Mouse (Mus musculus) telencephalon, adult 2 months (tissue): ENCODE data around the gene Timd2.
"Not testable (repeated sequence)": the region's sequence is repeated elsewhere in the genome, so short reads cannot be mapped to it uniquely, and the experiment has no call there.

Source experiments
- DNase-seq: peaks from one replicate; pipeline ENCODE4 v3.0.0-alpha.2; 2011; ENCODE audit warnings: low read depth, low spot score

The Timd2 gene

DNA sequence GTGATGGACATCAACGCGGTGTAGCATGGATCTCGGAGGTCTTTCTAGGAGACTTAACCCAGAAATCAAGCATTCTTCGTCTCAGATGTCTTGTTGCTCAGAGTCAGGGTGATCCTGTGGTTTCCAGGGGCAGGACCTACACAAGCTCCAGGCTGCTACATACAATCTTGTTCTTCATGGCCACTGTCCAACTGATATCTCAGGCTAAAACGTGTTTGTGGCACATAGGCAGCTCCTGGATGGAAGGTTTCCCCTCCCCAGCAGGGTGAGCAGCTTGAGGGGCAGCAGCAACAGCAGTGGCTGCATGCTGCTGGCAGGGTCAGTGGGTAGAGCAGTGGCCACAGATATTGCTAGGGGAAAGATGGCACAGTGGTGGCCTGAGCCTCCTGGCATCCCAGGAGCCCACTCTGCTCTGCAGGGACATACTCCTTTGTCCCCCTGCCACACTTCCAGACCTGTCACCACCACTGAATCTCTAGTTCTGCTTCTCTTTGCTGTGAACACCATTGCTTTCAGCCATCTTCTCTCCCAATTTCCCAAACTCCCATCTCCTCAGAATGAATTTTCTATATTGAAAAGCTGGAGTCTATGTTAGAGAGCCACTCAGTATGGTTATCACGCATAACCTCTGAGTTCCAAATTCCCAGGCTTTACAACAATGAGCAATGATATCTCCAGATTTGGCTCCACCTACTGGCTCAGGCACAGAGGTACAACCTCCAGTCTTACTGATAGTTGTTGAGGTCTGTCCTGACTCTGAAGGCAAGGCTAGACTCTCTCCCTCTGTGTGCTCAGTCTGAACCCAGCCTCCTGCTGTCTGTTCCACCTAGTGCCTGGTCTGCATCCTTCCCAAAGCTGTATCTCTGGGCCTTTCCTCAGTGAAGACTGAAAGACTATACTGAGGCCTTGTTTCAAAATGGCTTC, 41.0 kb downstream of the Timd2 start:
- no peak for DNase-seq

DNA sequence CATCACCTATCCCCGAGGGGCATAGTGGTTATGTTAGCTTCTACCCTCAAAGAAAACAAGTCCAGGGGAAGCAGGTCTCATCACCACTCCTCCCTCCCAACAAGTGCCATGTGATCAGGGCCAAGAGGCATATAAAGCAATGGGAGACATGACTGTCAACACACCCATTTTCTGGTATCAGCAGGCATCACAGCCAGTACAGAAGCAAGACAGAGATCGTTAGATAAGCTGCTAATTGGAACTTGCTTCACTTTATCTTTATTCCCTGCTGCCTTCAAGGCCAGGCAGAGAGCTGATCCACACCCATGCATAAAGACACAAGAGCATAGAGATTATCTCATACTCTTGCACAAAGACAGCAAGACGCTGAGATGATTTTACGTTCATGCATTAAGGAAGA, 43.6 kb downstream of the Timd2 start:
- DNase-seq, result no peak

DNA sequence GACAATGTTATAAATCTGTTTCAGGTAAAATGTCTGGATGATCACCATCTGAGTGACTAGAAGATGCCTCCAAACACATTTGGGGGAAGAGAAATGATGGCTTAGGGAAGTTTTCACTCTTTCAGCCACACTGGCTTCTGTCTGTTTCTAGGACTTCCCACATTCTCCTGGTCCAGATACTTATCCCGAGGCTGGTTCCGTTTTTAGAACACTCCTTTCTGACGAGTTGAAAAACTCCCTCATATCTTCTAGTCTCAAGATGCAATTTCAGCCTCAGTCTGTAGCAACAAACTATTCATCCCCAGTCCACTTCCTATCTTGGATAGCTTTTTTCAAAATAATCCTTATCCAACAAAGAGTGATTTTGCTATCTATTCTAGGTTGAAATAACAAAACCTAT, 54.4 kb downstream of the Timd2 start:
- no peak for DNase-seq

DNA sequence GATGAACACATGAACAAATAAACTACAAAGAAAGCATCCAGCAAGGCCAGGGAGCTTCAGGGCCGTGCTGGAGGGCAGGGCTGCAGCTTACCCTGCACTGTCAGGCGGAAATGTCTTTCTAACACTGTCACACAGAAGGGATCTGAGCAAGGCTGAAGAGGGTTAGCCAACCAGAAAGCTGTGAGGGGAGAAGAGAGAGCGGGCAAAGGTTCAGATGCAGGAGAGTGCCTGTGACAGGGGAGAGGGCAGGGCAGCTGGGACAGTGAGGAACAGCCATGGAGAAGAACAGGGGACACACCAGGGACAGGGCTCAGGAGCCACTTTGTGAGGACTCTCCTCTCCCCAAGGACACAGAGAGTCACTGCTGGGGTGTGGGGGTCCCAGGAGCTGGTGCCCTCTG, 57.2 kb downstream of the Timd2 start:
- DNase-seq, result not testable (repeated sequence)

DNA sequence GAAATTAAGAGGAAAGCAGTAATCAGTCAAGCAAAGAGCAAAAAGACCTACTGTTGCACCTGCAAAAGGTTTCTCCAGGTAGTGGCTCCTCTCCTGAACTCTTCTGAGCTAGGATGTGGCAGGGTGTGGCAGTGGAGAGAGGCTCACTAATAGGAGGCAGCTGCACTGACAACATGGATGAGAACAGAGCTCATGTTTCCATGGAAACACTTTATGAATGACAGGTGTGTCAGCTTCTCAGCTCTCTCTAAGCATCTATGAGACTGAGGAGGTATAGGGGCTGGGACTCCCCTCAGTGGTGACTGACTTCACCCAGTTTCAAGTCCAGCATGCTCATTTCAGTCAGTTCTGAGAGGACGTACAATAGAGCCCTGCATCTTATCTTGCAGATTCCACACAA, 62.0 kb downstream of the Timd2 start:
- DNase-seq, result no peak

DNA sequence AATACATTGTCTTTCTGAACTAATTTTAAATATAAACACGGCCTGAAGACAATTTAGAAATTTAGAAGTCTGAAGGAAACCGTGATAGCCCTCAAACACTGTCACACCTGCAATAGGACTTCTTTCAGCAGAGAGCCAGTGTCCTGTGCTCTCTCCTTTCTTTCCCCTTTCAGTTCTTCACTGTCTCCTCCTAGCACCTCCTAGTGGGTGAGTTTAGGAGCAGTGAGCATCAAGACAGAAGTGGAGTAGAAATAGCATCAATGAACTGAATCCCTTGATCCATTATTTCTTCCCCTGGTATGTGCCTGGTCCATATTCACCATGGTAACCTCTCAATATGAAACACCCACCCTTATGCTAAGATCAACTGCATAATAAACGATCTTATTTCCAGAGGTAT, 70.3 kb downstream of the Timd2 start:
- no peak for DNase-seq

DNA sequence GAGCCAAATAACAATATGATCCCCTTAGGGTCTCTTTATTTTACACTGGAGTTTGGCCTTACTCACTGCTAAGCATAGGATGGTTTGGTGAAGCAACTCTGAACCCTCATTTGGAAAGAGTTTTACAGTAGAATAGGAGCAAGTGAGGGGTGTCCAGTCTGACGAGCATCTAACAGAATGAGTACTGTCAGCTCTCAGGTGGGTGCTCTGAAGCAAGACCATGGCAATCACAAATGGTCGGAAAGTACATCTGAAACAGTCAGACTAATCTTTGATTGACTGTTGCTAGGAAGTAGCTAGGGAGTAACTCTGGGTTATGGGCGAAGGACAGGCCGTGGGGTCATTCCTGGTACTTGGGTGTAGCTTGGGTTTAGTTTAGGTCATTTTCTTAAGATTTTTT, 71.3 kb downstream of the Timd2 start:
- not testable (repeated sequence) for DNase-seq

DNA sequence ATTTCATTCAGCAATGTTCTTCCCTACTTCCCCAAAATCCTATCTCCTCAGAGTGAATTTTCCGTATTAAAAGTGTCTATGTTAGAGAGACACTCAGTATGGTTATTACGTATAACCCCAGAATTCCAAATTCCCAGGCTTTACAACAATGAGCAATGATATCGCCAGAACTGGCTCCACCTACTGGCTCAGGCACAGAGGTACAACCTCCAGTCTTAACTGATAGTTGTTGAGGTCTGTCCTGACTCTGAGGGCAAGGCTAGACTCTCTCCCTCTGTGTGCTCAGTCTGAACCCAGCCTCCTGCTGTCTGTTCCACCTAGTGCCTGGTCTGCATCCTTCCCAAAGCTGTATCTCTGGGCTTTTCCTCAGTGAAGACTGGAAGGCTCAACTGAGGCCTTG, 75.2 kb downstream of the Timd2 start:
- DNase-seq, result no peak

DNA sequence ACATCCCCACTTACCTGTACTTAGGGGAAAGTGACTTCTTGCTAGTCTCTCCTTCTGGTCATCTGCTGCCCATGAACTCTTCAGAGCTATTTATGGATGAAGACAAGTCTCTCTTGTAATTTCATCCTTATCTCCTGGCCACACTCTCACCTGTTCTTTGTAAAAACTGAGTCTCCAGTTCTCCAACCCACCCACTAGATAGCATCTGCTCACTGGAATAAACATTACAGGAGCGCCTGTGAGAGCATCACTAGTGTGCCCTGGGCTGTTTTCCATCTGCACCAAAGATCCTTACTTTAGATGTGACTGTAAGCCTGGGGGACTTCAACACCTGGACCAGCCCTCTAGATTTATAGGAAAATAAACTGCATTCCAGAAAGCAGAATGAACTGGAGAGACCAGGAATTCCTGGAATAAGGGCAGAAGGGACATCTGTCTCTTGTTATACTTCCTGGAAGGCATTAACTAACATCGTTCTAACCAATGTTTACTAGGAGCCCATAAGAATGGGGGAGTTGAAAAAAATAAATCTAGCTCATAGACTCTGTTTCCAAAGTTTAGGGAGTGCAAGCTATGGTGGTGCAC, 77.6 kb downstream of the Timd2 start, which contains the start of gene Dppa1:
Gene Dppa1 (minus strand): TSS at position 51 of the 585 bp plus-strand sequence.
- DNase-seq, result no peak

DNA sequence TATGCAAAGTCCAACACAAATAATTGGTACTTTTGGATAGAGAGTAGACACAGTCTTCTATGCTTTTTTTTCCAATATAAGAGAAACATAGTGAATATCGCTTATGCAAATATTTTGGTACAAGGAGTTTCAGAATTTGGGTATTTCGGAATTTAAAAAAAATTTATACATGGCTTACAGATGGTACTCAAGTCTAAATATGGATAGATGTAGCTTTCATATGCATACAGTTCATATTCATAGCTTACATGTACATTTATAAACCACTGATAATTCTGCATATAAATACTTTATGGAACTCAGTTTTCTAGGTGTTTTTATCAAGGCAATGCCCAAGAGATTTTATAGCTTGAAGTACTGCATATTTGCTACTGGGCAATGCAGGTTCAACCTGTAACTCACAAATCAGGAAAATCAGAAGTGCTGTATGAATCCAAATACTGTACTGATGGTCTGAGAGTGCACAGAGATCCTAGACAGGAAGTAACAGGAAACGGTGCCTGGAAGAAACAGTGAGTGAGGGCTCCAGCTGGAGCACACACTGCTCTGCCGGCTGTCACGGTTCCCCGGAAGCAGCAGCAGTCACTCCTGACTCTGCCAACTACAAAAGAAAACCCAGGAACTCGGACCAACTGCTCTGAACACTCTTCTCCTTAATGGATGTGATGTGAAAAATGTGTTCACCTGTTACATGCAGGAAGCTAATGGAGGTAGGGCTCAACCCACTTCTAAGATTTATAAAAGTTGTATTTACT, 86.3 kb downstream of the Timd2 start:
- no peak for DNase-seq

DNA sequence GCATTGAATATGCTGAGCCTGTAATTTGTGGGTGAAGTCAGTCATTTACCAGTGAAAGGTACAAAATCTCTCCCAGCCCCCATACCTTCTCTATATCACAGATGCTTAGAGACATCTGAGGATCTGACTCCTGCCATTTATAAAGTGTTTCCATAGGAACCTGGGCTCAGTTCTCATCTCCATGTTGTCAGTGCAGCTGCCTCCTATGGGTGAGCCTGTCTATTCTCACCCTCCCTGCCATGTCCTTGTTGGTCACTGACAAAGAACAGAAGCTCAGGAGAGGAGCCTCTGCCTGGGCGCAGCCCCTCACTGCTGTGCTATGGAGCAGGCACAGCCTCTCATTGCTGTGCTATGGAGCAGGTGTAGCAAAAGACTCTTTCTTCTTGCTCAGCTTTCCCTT, 86.9 kb downstream of the Timd2 start:
- no peak for DNase-seq
